Mouse (Mus musculus) skeletal muscle tissue, postnatal 0 days (tissue): ENCODE data around the gene Tmem80. TPM values are rescaled to one million over a fixed set of nuclear protein-coding genes. Genes with fewer than 3 reads are reported as not detected.

Source experiments
- polyA plus RNA-seq: library from polyadenylated mRNA; unstranded; fragments of >200 nt; fragmentation: Nextera tagmentation; extraction: Ambion mirVana; gene quantifications from 2 replicates; pipeline ENCODE4 v1.2.1, GENCODE M21; 2015

Tmem80 gene
- polyA plus RNA-seq, result 21.3 and 21.5 TPM in 2 replicates

DNA sequence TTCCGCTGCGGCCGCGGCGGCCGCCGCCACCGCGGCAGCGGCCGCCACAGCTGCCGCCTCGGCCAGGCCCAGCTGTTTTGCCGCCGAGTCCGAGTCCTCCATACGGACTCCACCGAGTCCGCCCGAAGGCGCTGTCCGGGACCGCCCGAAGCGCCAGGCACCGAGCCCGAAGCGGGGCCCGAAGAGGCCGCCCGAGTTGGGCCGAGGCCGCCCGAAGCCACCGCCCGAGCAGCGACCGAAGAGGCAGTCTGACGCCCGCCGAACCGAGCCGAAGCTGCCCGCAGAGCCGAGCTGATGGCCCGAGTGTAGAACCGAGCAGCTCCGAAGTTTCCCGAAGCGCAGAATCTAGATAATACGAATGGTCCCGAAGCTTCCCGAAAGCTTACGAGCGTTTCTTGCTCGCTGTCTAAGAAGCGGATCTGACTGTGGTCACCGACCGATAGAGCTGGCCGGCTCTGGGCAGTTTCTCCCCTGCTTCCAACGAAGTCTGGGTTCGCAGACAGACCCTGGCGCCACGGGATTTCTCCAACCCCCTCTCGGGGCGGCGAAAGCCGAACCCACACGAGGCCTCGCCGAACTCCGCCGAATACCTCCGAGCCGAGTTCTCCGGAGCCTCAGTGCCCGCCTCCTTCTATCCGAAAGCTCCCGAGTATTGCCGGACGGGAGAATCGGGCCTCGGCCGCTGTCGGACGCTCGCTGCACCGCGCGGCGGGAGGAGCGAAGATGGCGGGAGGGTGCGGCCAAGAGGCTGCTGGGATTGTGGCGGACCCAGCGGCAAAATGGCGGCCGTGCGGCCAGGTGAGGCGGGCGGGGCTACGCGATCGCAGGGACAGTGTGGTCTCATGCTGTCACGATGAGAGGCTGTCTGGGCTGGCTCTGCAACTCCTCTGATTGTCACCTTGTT is at the start of gene Tmem80, which contains the start of gene Deaf1:
TSS of gene Tmem80 (plus strand) at position 271 of the 904 bp plus-strand sequence.
TSS of gene Deaf1 (minus strand) at position 222 of the 904 bp plus-strand sequence.

DNA sequence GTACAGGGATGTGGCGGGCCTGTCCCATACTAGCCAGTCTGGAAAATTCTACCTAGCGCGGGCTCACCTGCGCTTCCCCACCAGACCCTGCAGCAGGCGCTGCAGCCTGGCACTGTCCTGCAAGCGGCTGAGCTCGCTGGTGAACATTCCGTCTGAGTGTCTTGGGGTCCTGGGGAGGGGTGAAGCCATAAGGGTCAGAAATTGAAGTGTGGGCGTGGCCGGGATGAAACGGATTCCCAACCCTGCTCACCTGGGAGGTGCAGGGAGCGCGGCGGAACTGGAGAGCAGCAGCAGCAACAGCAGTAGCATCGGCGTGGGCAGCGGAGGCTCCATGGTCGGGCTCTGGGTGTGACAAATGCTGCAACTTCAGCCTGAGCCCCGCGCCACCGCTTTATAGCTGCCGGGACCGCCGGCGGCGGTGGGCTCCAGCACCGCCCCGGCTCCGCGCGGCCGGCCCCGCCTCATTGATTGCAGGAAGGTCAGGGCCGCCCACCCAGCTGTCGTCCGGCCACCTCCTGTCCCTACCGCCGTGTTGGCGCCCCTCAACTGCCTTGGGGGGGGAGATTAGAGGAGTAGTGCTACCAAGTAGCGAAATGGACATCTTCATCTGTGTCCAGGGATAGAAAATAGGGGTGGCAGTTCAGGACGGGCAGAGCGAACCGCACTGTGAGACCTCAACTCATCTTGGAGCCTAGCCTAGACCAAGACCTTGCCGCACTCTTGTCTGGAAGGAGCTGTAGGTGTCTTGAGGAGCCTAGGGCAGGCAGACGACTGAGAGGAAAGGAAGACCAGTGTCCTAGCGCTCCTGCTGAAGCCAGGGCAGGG is 48.6 kb upstream of the Tmem80 start, which contains the start of gene Sct:
TSS of gene Sct (minus strand) at position 368 of the 825 bp plus-strand sequence.

DNA sequence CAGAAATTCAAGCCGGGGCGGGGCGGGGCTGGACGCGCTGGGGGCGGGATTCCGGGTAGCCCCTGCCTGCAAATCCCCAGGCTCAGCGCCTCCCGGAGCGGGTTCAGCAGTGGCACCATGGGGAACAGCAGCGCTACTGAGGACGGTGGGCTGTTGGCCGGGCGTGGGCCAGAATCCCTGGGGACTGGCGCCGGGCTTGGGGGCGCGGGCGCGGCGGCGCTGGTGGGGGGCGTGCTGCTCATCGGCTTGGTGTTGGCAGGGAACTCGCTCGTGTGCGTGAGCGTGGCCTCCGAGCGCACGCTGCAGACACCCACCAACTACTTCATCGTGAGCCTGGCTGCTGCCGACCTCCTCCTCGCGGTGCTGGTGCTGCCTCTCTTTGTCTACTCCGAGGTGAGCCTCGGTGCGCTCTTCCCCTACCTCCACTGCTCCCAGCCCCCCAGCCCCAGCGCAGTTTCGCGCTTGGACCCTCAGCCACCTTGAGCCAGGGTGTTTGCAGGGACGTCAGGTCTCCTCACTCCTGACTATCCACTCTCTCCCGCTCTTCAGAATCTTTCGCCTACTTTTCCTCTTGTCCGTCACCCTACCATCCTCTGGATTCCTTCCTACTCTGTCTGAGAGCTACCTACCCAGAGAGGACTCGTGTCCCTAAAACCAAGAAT is 35.5 kb upstream of the Tmem80 start, which contains the start of gene Drd4:
TSS of gene Drd4 (plus strand) at position 86 of the 662 bp plus-strand sequence.

DNA sequence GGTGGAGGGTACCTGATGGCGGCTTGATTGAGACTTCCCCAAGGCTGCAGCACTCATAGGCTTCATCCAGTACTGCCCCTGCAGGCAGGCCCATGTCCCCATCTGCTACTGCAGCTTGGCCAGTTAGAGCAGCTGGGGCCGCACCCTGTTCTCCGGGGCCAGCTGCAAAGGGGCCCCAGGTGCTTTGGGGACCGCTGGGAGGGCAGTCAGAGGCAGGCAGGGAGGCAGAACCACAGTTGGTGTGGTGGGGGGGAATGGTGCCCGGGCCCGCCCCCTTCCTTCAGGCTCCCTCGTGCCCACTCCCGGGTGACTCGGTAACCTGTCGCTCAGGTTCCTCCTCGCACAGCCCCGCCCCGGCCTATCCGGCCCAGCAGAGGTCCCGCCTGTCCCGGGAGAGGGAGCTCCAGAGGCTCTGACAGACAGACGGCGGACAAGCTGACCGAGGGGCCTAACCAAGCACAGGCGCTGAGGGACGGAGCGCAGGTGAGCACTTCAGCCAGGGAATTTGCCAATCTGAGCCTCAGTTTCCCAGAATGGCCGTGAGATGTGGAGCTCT is 11.1 kb downstream of the Tmem80 start, which contains the start of gene Eps8l2:
TSS of gene Eps8l2 (plus strand) at position 305 of the 556 bp plus-strand sequence.

Other genes with a start within 250 kb of the Tmem80 start
- 0.46 and 4.1 TPM in 2 replicates for gene Pkp3, start 249.5 kb upstream of the Tmem80 start, polyA plus RNA-seq
- 2.8 and 3.8 TPM in 2 replicates for gene Sigirr, start 227.2 kb upstream of the Tmem80 start, polyA plus RNA-seq
- 0.93 TPM in 1 of 2 replicates, not detected in the other for gene Ano9, start 209.9 kb upstream of the Tmem80 start, polyA plus RNA-seq
- gene Ptdss2, start 205.4 kb upstream of the Tmem80 start, polyA plus RNA-seq, result 29.8 and 34.4 TPM in 2 replicates
- 80.7 and 92.6 TPM in 2 replicates for gene Rnh1, start 154.9 kb upstream of the Tmem80 start, polyA plus RNA-seq
- 168 and 179 TPM in 2 replicates for gene Hras, start 133.7 kb upstream of the Tmem80 start, polyA plus RNA-seq
- 2.4 and 3.6 TPM in 2 replicates for gene Lrrc56, start 133.6 kb upstream of the Tmem80 start, polyA plus RNA-seq
- 0.18 TPM in 1 of 2 replicates, not detected in the other for gene Lmntd2, start 113.7 kb upstream of the Tmem80 start, polyA plus RNA-seq
- gene Rassf7, start 111.9 kb upstream of the Tmem80 start, polyA plus RNA-seq, result 26.0 and 26.8 TPM in 2 replicates
- 18.7 and 20.2 TPM in 2 replicates for gene Phrf1, start 99.0 kb upstream of the Tmem80 start, polyA plus RNA-seq
- gene Irf7, start 61.3 kb upstream of the Tmem80 start, polyA plus RNA-seq, result 7.6 and 9.4 TPM in 2 replicates
- 1.9 and 2.4 TPM in 2 replicates for gene Cdhr5, start 51.0 kb upstream of the Tmem80 start, polyA plus RNA-seq
- 7.2 and 11.2 TPM in 2 replicates for gene Sct, start 48.6 kb upstream of the Tmem80 start, polyA plus RNA-seq
- 0.23 and 0.56 TPM in 2 replicates for gene Drd4, start 35.7 kb upstream of the Tmem80 start, polyA plus RNA-seq
- 30.0 and 33.3 TPM in 2 replicates for gene Deaf1, start within 50 bp of the Tmem80 start, polyA plus RNA-seq
- 2.2 and 2.4 TPM in 2 replicates for gene Eps8l2, start 11.1 kb downstream of the Tmem80 start, polyA plus RNA-seq
- 210 and 316 TPM in 2 replicates for gene Taldo1, start 64.5 kb downstream of the Tmem80 start, polyA plus RNA-seq
- 25.7 and 27.1 TPM in 2 replicates for gene Gatd1, start 86.4 kb downstream of the Tmem80 start, polyA plus RNA-seq
- gene Cend1, start 101.8 kb downstream of the Tmem80 start, polyA plus RNA-seq, result 0.40 and 0.59 TPM in 2 replicates
- gene Slc25a22, start 110.2 kb downstream of the Tmem80 start, polyA plus RNA-seq, result 15.8 and 17.3 TPM in 2 replicates
- gene Pidd1, start 116.3 kb downstream of the Tmem80 start, polyA plus RNA-seq, result 1.2 and 1.8 TPM in 2 replicates
- gene Rplp2, start 119.6 kb downstream of the Tmem80 start, polyA plus RNA-seq, result 941 and 958 TPM in 2 replicates
- gene Pnpla2, start 127.5 kb downstream of the Tmem80 start, polyA plus RNA-seq, result 249 and 404 TPM in 2 replicates
- 13.8 and 15.2 TPM in 2 replicates for gene Cracr2b, start 133.4 kb downstream of the Tmem80 start, polyA plus RNA-seq
- 18.0 and 21.8 TPM in 2 replicates for gene Cd151, start 139.7 kb downstream of the Tmem80 start, polyA plus RNA-seq
- 45.8 and 47.8 TPM in 2 replicates for gene Polr2l, start 147.4 kb downstream of the Tmem80 start, polyA plus RNA-seq
- gene Tspan4, start 147.5 kb downstream of the Tmem80 start, polyA plus RNA-seq, result 43.1 and 47.4 TPM in 2 replicates
- 18.9 and 22.1 TPM in 2 replicates for gene Chid1, start 212.1 kb downstream of the Tmem80 start, polyA plus RNA-seq
- gene Ap2a2, start 234.4 kb downstream of the Tmem80 start, polyA plus RNA-seq, result 34.8 and 39.4 TPM in 2 replicates